8 mouse cellular contexts compared by ENCODE assay signal in the genomic region with DNA sequence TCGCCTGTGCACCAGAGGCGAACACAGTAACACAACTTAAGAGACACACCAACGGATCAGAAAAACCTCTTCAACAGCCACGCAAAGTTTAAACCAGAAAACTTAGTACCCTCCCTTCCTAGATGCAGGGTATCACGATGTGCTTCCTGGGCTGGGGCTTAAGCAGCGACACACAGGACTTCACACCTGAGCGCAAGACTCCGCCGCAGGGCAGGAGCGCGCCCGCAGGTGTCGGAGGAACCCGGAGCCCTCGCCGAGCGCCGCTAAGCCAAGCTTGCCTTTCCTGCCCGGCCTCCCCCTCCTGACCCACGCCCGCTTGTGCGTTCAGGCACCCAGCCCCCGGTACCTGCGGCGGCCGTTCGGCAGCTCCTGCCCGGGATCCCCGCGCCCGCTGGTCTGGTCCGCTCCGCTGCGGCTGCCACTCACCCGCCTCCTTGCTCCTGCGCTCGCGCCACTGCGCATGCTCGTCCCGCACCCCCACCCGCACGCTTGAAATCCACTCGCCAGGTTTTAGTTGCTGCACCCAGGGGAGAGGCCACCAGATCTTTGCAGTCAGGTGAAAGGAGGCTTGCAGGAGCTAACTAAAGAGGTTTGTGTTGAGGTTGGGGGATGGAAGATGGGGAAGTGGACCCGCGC. TPM values are rescaled to one million over a fixed set of nuclear protein-coding genes. Genes with fewer than 3 reads are reported as not detected.
DNase-seq lines count a peak whose midpoint lies in the region; ATAC-seq and TF ChIP-seq lines count a peak whose summit lies in the region.

TSS of gene Pls1 (minus strand) at position 487 of the 636 bp plus-strand sequence.

- TF ChIP-seq POLR2A in thymus, adult 2 months (IDR thresholded peaks at IDR 0.05; ENCODE audit: control insufficient read depth, extremely low read depth, insufficient read depth, low read length, poor library complexity) = 0 out of 2 replicates have a peak, but pooled peaks have one; percentile 10

- peaks cover 25% of the 10 kb centered on the region for H3K27me3 ChIP-seq in hindbrain, embryonic 12.5 days
- H3K27me3 ChIP-seq in lung, embryonic 15.5 days = peaks cover 17% of the 10 kb centered on the region; the same call in 1 of the 2 replicates
- peaks cover 9% of the 10 kb centered on the region; the same call in 1 of the 2 replicates for H3K27me3 ChIP-seq in thymus, adult 2 months (ENCODE audit: control insufficient read depth, insufficient read depth, low read length)

- H3K4me3 ChIP-seq in hindbrain, embryonic 12.5 days = peak within 1 kb of the TSS; percentile 64
- peak within 1 kb of the TSS; percentile 62 for H3K4me3 ChIP-seq in lung, embryonic 15.5 days
- peak within 1 kb of the TSS; percentile 39 for H3K4me3 ChIP-seq in thymus, adult 2 months (ENCODE audit: control insufficient read depth, insufficient read depth, low read length)

- peak; percentile 92 for ATAC-seq in hindbrain, embryonic 12.5 days (ENCODE audit: low FRiP score)
- peak; percentile 88 for ATAC-seq in lung, embryonic 15.5 days (ENCODE audit: borderline replicate concordance, extremely low read depth, low FRiP score, low TSS enrichment)

- under 1% methylated on average over 46 of the region's 46 CpGs for WGBS in hindbrain, embryonic 12.5 days
- WGBS in lung, embryonic 15.5 days = under 1% methylated on average over 46 of the region's 46 CpGs
- WGBS in thymus, adult 2 months = 2% methylated on average over 46 of the region's 46 CpGs

- no peaks in the 10 kb centered on the region for H3K36me3 ChIP-seq in hindbrain, embryonic 12.5 days
- H3K36me3 ChIP-seq in lung, embryonic 15.5 days = no peaks in the 10 kb centered on the region
- H3K36me3 ChIP-seq in thymus, adult 2 months (ENCODE audit: control insufficient read depth, insufficient read depth, low read length) = no peaks in the 10 kb centered on the region

- no peak within 1 kb of the TSS for H3K27ac ChIP-seq in hindbrain, embryonic 12.5 days
- peak within 1 kb of the TSS; percentile 69 for H3K27ac ChIP-seq in lung, embryonic 15.5 days
- no peak within 1 kb of the TSS for H3K27ac ChIP-seq in thymus, adult 2 months (ENCODE audit: control insufficient read depth, insufficient read depth, low read length)

- peak; percentile 94 for DNase-seq in ES-CJ7 (ENCODE audit: low read depth, low spot score)
- peak; percentile 96 for DNase-seq in cerebellum, adult 9-10 months
- DNase-seq in frontal cortex, postnatal 14 days (ENCODE audit: low spot score in 2 of 2) = peak; percentile 76 to 81
- peak; percentile 85 for DNase-seq in layer of hippocampus, adult 9-11 months
- peak; percentile 81 for DNase-seq in ovary, postnatal 10 days (ENCODE audit: low spot score)
- peak; percentile 82 for DNase-seq in thymus, adult 2 months

- TF ChIP-seq CTCF in thymus, adult 2 months (IDR thresholded peaks at IDR 0.05; ENCODE audit: borderline replicate concordance, control insufficient read depth, extremely low read depth, insufficient read depth, low read length, poor library complexity) = no peak

- H3K9me3 ChIP-seq in hindbrain, embryonic 12.5 days (replicated peaks) = no peaks in the 10 kb centered on the region
- no peaks in the 10 kb centered on the region for H3K9me3 ChIP-seq in lung, embryonic 15.5 days

- H3K4me1 ChIP-seq in hindbrain, embryonic 12.5 days = no peaks in the 10 kb centered on the region
- H3K4me1 ChIP-seq in lung, embryonic 15.5 days = peaks cover 3% of the 10 kb centered on the region; the same call in 1 of the 2 replicates
- H3K4me1 ChIP-seq in thymus, adult 2 months (replicated peaks; ENCODE audit: control insufficient read depth, insufficient read depth, low read length) = peaks cover 3% of the 10 kb centered on the region; the same call in 1 of the 2 replicates

- peak within 1 kb of the TSS; percentile 62 for H3K9ac ChIP-seq in hindbrain, embryonic 12.5 days
- H3K9ac ChIP-seq in lung, embryonic 15.5 days = peak within 1 kb of the TSS; percentile 58

- peak within 1 kb of the TSS; percentile 95 for H3K4me2 ChIP-seq in hindbrain, embryonic 12.5 days (replicated peaks)
- H3K4me2 ChIP-seq in lung, embryonic 15.5 days = peak within 1 kb of the TSS; percentile 97

RNA-seq across cellular contexts. Expression of gene Pls1, which starts in this region (rescaled TPM):
- polyA plus RNA-seq in hindbrain, embryonic 12.5 days (2016; fragmentation: Nextera tagmentation; extraction: Ambion mirVana) = 5.9 and 8.3 TPM in 2 replicates
- polyA plus RNA-seq in lung, embryonic 15.5 days (2015; fragmentation: Nextera tagmentation; extraction: Ambion mirVana) = 11.5 and 12.1 TPM in 2 replicates
- polyA plus RNA-seq in thymus, adult 2 months (2012; rRNA removed) = 1.1 and 1.3 TPM in 2 replicates
